Mouse (Mus musculus) heart, embryonic 12.5 days (tissue): ENCODE measurements around the gene Ephb2. TPM values are rescaled to one million over a fixed set of nuclear protein-coding genes. Genes with fewer than 3 reads are reported as not detected.

Experiments used
- ATAC-seq: fragments of 200-750 bp; cut with Nextera tagmentation; 2 replicates; pipeline ENCODE4 v1.8.0; 2017; ENCODE audit warnings: moderate TSS enrichment, moderate library complexity; ENCODE audit not compliant: insufficient number of reproducible peaks, low FRiP score
- H3K27ac ChIP-seq: fragments of 300-500 bp; sonication (generic); 2 replicates; pipeline ENCODE4 v1.5.1; 2016; ENCODE audit warnings: mild to moderate bottlenecking, moderate library complexity; ENCODE audit not compliant: poor library complexity, severe bottlenecking
- H3K27me3 ChIP-seq: fragments of 300-500 bp; sonication (generic); replicated peaks from 2 replicates; pipeline ENCODE4 v1.6.1; 2016; ENCODE audit warnings: mild to moderate bottlenecking, moderate library complexity
- H3K36me3 ChIP-seq: fragments of 300-500 bp; sonication (generic); 2 replicates; pipeline ENCODE4 v1.6.1; 2016; ENCODE audit warnings: mild to moderate bottlenecking, moderate library complexity
- H3K4me1 ChIP-seq: fragments of 300-500 bp; sonication (generic); replicated peaks from 2 replicates; pipeline ENCODE4 v1.6.1; 2016; ENCODE audit warnings: mild to moderate bottlenecking
- H3K4me2 ChIP-seq: fragments of 300-500 bp; sonication (generic); 2 replicates; pipeline ENCODE4 v1.6.1; 2016; ENCODE audit warnings: mild to moderate bottlenecking, moderate library complexity
- H3K4me3 ChIP-seq: fragments of 300-500 bp; sonication (generic); 2 replicates; pipeline ENCODE4 v1.5.1; 2016; ENCODE audit warnings: mild to moderate bottlenecking
- H3K9ac ChIP-seq: fragments of 300-500 bp; sonication (generic); 2 replicates; pipeline ENCODE4 v1.6.1; 2016; ENCODE audit warnings: mild to moderate bottlenecking, moderate library complexity
- H3K9me3 ChIP-seq: fragments of 300-500 bp; sonication (generic); replicated peaks from 2 replicates; pipeline ENCODE4 v1.6.1; 2016; ENCODE audit warnings: mild to moderate bottlenecking, moderate library complexity
- WGBS: fragments of 180-500 bp; shearing (Covaris S2); methylation state at CpG from one replicate; pipeline ENCODE4 v1.1.7; 2016; 5-methylcytosine and 5-hydroxymethylcytosine counted together
- polyA plus RNA-seq: library from polyadenylated mRNA; unstranded; fragments of >200 nt; fragmentation: Nextera tagmentation; extraction: Ambion mirVana; gene quantifications from 2 replicates; pipeline ENCODE4 v1.2.1, GENCODE M21; 2016

Ephb2 gene
- polyA plus RNA-seq, 1 experiment from 2014 or later: 1.5 TPM

- Histone ChIP-seq H3K27ac (0 out of 2 replicates have a peak overlapping the region, but pooled peaks have one; percentile 4), H3K4me3 (peak overlapping the region; percentile 94), H3K27me3 (peaks cover 77% of the 10 kb centered on the region), H3K9me3 (no peaks in the 10 kb centered on the region), H3K36me3 (no peaks in the 10 kb centered on the region), H3K4me1 (peaks cover 16% of the 10 kb centered on the region), H3K4me2 (peak overlapping the region; percentile 99), H3K9ac (peak overlapping the region; percentile 83)
- peak; percentile 22; the same call in 1 of the 2 replicates for ATAC-seq
- WGBS: under 1% methylated on average over 27 of the region's 27 CpGs
Measured at GRCm38 (mm10) chr4:136836387-136836931, 671 bp upstream of the Ephb2 start.

- Histone ChIP-seq H3K4me2 (peak overlapping the region; percentile 99), H3K9ac (peak overlapping the region; percentile 83), H3K36me3 (no peaks in the 10 kb centered on the region), H3K4me1 (peaks cover 21% of the 10 kb centered on the region), H3K9me3 (no peaks in the 10 kb centered on the region), H3K27me3 (peaks cover 87% of the 10 kb centered on the region), H3K27ac (no peak overlapping the region), H3K4me3 (peak overlapping the region; percentile 94)
- ATAC-seq: peak; percentile 33; the same call in 1 of the 2 replicates
- under 1% methylated on average over 76 of the region's 76 CpGs for WGBS
Measured at GRCm38 (mm10) chr4:136834815-136835620, 770 bp downstream of the Ephb2 start.

- Histone ChIP-seq H3K9me3 (no peaks in the 10 kb centered on the region), H3K27me3 (peaks cover 88% of the 10 kb centered on the region), H3K4me3 (peak overlapping the region; percentile 94), H3K4me1 (peaks cover 26% of the 10 kb centered on the region), H3K27ac (no peak overlapping the region), H3K9ac (peak overlapping the region; percentile 83), H3K4me2 (peak overlapping the region; percentile 99), H3K36me3 (no peaks in the 10 kb centered on the region)
- 11% methylated on average over 12 of the region's 12 CpGs for WGBS
- ATAC-seq: no peak
Measured at GRCm38 (mm10) chr4:136834439-136834814, 1.4 kb downstream of the Ephb2 start.

- ATAC-seq: no peak
Measured at GRCm38 (mm10) chr4:136833619-136834351, 2.0 kb downstream of the Ephb2 start.

GRCm38 (mm10) chr4:136832559-136833232 is 3.1 kb downstream of the Ephb2 start:
- 66% methylated on average over 16 of the region's 16 CpGs for WGBS
- H3K9ac ChIP-seq: no peak overlapping the region
- peaks cover 37% of the 10 kb centered on the region for H3K4me1 ChIP-seq
- H3K4me3 ChIP-seq: no peak overlapping the region
- H3K4me2 ChIP-seq: no peak overlapping the region
- peaks cover 82% of the 10 kb centered on the region for H3K27me3 ChIP-seq
- no peaks in the 10 kb centered on the region for H3K9me3 ChIP-seq
- no peak overlapping the region for H3K27ac ChIP-seq
- no peak for ATAC-seq
- no peaks in the 10 kb centered on the region for H3K36me3 ChIP-seq

More at GRCm38 (mm10) chr4:136833619-136834351, 2.0 kb downstream of the Ephb2 start:
- Histone ChIP-seq H3K4me2 (no peak overlapping the region), H3K4me1 (peaks cover 33% of the 10 kb centered on the region), H3K9me3 (no peaks in the 10 kb centered on the region), H3K9ac (no peak overlapping the region), H3K4me3 (no peak overlapping the region), H3K27ac (no peak overlapping the region), H3K27me3 (peaks cover 86% of the 10 kb centered on the region), H3K36me3 (no peaks in the 10 kb centered on the region)
- WGBS: 69% methylated on average over 21 of the region's 21 CpGs

- ATAC-seq: no peak
- H3K4me2 ChIP-seq: 0 out of 2 replicates have a peak overlapping the region, but pooled peaks have one; percentile 2
- WGBS: 36% methylated on average over 9 of the region's 9 CpGs
- H3K9ac ChIP-seq: no peak overlapping the region
- H3K4me1 ChIP-seq: peaks cover 33% of the 10 kb centered on the region
- no peaks in the 10 kb centered on the region for H3K36me3 ChIP-seq
- peaks cover 88% of the 10 kb centered on the region for H3K27me3 ChIP-seq
- H3K9me3 ChIP-seq: no peaks in the 10 kb centered on the region
- H3K4me3 ChIP-seq: no peak overlapping the region
- H3K27ac ChIP-seq: no peak overlapping the region
Measured at GRCm38 (mm10) chr4:136830272-136830823, 5.4 kb downstream of the Ephb2 start.

GRCm38 (mm10) chr4:136829837-136830236 is 6.0 kb downstream of the Ephb2 start:
- H3K9me3 ChIP-seq: no peaks in the 10 kb centered on the region
- WGBS: 9% methylated on average over 9 of the region's 9 CpGs
- peaks cover 34% of the 10 kb centered on the region for H3K4me1 ChIP-seq
- no peak for ATAC-seq
- no peak overlapping the region for H3K4me3 ChIP-seq
- H3K4me2 ChIP-seq: 0 out of 2 replicates have a peak overlapping the region, but pooled peaks have one; percentile 2
- no peak overlapping the region for H3K9ac ChIP-seq
- H3K36me3 ChIP-seq: no peaks in the 10 kb centered on the region
- no peak overlapping the region for H3K27ac ChIP-seq
- peaks cover 83% of the 10 kb centered on the region for H3K27me3 ChIP-seq

GRCm38 (mm10) chr4:136828664-136829569 is 6.9 kb downstream of the Ephb2 start:
- Histone ChIP-seq H3K9me3 (no peaks in the 10 kb centered on the region), H3K36me3 (no peaks in the 10 kb centered on the region), H3K4me1 (peaks cover 32% of the 10 kb centered on the region), H3K4me2 (no peak overlapping the region), H3K27ac (no peak overlapping the region), H3K4me3 (no peak overlapping the region), H3K27me3 (peaks cover 74% of the 10 kb centered on the region), H3K9ac (0 out of 2 replicates have a peak overlapping the region, but pooled peaks have one; percentile 20)
- 31% methylated on average over 11 of the region's 11 CpGs for WGBS
- ATAC-seq: no peak

GRCm38 (mm10) chr4:136824935-136825552 is 10.7 kb downstream of the Ephb2 start:
- peaks cover 31% of the 10 kb centered on the region for H3K4me1 ChIP-seq
- no peak overlapping the region for H3K4me3 ChIP-seq
- H3K27ac ChIP-seq: no peak overlapping the region
- 0 out of 2 replicates have a peak overlapping the region, but pooled peaks have one; percentile 27 for H3K9ac ChIP-seq
- ATAC-seq: peak; percentile 30; the same call in 1 of the 2 replicates
- H3K36me3 ChIP-seq: no peaks in the 10 kb centered on the region
- H3K4me2 ChIP-seq: peak overlapping the region; percentile 40; the same call in 1 of the 2 replicates
- H3K9me3 ChIP-seq: no peaks in the 10 kb centered on the region
- peaks cover 65% of the 10 kb centered on the region for H3K27me3 ChIP-seq
- 36% methylated on average over 18 of the region's 18 CpGs for WGBS
